Mouse (Mus musculus) midbrain, embryonic 15.5 days (tissue): Measurements from ENCODE around the gene Gm15294. TPM values are rescaled to one million over a fixed set of nuclear protein-coding genes. Genes with fewer than 3 reads are reported as not detected.

Experiments
- ATAC-seq: fragments of 200-750 bp; cut with Nextera tagmentation; replicated peaks from 2 replicates; pipeline ENCODE4 v1.8.0; 2017; ENCODE audit warnings: moderate TSS enrichment
- H3K27ac ChIP-seq: fragments of 300-500 bp; sonication (generic); 2 replicates; pipeline ENCODE4 v1.5.1; 2015; ENCODE audit warnings: mild to moderate bottlenecking, inconsistent platforms
- H3K27me3 ChIP-seq: fragments of 300-500 bp; sonication (generic); replicated peaks from 2 replicates; pipeline ENCODE4 v1.6.1; 2015; ENCODE audit warnings: inconsistent platforms
- H3K36me3 ChIP-seq: fragments of 300-500 bp; sonication (generic); replicated peaks from 2 replicates; pipeline ENCODE4 v1.6.1; 2015; ENCODE audit warnings: inconsistent platforms
- H3K4me1 ChIP-seq: fragments of 300-500 bp; sonication (generic); 2 replicates; pipeline ENCODE4 v1.6.1; 2015; ENCODE audit warnings: inconsistent platforms
- H3K4me2 ChIP-seq: fragments of 300-500 bp; sonication (generic); 2 replicates; pipeline ENCODE4 v1.6.1; 2015; ENCODE audit warnings: inconsistent platforms, mild to moderate bottlenecking, moderate library complexity
- H3K4me3 ChIP-seq: fragments of 300-500 bp; sonication (generic); 2 replicates; pipeline ENCODE4 v1.5.1; 2015; ENCODE audit warnings: mild to moderate bottlenecking, inconsistent platforms
- H3K9ac ChIP-seq: fragments of 300-500 bp; sonication (generic); 2 replicates; pipeline ENCODE4 v1.6.1; 2015; ENCODE audit warnings: mild to moderate bottlenecking, inconsistent platforms
- H3K9me3 ChIP-seq: fragments of 300-500 bp; sonication (generic); 2 replicates; pipeline ENCODE4 v1.6.1; 2016; ENCODE audit warnings: inconsistent platforms
- WGBS: fragments of 180-500 bp; shearing (Covaris S2); methylation state at CpG from one replicate; pipeline ENCODE4 v1.1.7; 2015; ENCODE audit warnings: mixed read lengths; 5-methylcytosine and 5-hydroxymethylcytosine counted together
- polyA plus RNA-seq: library from polyadenylated mRNA; unstranded; fragments of >200 nt; fragmentation: Nextera tagmentation; extraction: Ambion mirVana; gene quantifications from 2 replicates; pipeline ENCODE4 v1.2.1, GENCODE M21; 2015

Gm15294 gene
- polyA plus RNA-seq: not detected in 2 replicates

DNA sequence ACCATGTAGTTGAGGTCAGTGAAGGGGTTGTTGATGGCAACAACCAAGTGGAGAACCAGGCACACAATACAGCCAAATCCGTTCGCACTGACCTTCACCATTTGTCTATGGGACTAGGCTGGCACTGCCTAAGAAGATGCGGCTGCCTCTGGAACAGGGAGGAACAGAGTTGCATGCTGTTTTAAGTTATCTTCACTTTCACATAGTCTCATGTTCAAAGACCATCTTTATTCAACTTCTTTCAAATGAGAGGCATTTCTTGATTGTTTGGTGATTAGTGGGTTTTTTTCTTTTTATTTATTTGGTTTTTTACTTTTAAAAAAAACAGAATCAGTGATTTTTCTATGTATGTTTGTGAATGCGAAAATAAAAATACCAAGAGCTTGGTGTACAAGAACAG, at the start of gene Gm15294:
Gene Gm15294 (minus strand): TSS at position 101 of the 400 bp plus-strand sequence.
- Histone ChIP-seq H3K27me3 (no peaks in the 10 kb centered on the region), H3K36me3 (no peaks in the 10 kb centered on the region), H3K4me3 (no peak within 1 kb of the TSS), H3K4me1 (no peaks in the 10 kb centered on the region), H3K9ac (no peak within 1 kb of the TSS), H3K9me3 (no peaks in the 10 kb centered on the region), H3K4me2 (no peak within 1 kb of the TSS), H3K27ac (no peak within 1 kb of the TSS)
- no peak for ATAC-seq
- WGBS: 91% methylated on average over 4 of the region's 4 CpGs

DNA sequence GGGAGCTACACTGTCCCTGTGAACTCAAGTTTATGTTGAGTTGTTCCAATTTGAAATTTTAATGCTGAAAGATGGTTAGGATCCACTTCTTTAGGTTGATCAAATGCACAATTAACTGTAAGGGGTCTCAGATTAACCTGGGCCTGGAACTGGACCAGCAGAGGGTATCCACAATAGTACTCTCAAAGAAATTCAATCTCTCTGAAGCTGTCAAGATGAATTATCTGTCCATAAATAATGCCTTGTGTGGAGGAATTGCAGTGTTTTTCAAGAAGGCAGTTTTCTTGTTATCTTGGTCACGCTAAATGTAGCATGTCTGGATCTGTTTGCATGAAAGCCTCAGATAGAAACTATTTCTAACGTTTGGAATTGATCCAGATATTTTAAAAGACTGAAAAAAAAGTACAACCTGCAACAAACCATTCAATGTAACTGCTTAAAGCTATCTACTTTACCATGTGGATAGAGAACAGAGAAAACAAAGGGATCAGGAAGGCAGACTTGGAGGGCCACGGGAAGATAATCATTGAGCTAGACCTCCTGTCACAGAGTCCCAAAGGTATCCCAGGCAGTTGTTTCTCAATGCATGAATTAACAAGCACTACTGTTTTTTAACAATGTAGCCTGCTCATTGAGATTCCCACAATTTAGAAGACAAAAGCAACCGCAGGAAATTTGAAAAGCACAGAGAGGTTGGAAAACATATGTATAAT, 9.5 kb upstream of the Gm15294 start:
- no peak for ATAC-seq
- no peak overlapping the region for H3K27ac ChIP-seq
- no peak overlapping the region for H3K9ac ChIP-seq
- WGBS: 40% methylated on average over 4 of the region's 4 CpGs
- 0 out of 2 replicates have a peak, but pooled peaks cover 2% of the 10 kb centered on the region for H3K27me3 ChIP-seq
- H3K4me3 ChIP-seq: no peak overlapping the region
- H3K4me1 ChIP-seq: no peaks in the 10 kb centered on the region
- H3K36me3 ChIP-seq: no peaks in the 10 kb centered on the region
- no peak overlapping the region for H3K4me2 ChIP-seq
- no peaks in the 10 kb centered on the region for H3K9me3 ChIP-seq

DNA sequence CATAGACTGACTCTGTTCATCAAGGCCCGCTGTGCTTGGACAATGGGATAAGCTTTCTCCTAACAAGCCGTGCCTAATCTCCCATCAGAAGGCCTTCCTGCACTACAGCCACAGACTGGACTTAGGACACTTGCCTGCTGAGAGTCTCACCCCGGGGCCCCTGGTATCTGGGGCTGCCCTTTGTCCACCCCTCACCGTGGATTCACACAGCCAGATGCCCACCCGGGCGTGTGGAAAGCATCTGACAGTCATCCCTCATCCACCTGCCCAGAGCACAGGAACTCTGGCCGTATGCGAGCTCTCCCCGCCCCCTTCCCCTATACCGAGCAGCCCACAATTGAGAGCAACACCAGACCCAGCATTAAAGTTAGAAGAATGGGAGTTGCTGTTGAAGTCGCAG, 1.0 kb downstream of the Gm15294 start:
- Histone ChIP-seq H3K4me2 (no peak overlapping the region), H3K9me3 (no peaks in the 10 kb centered on the region), H3K27me3 (no peaks in the 10 kb centered on the region), H3K9ac (no peak overlapping the region), H3K4me1 (no peaks in the 10 kb centered on the region), H3K27ac (no peak overlapping the region), H3K36me3 (no peaks in the 10 kb centered on the region), H3K4me3 (no peak overlapping the region)
- WGBS: 37% methylated on average over 11 of the region's 11 CpGs
- no peak for ATAC-seq

DNA sequence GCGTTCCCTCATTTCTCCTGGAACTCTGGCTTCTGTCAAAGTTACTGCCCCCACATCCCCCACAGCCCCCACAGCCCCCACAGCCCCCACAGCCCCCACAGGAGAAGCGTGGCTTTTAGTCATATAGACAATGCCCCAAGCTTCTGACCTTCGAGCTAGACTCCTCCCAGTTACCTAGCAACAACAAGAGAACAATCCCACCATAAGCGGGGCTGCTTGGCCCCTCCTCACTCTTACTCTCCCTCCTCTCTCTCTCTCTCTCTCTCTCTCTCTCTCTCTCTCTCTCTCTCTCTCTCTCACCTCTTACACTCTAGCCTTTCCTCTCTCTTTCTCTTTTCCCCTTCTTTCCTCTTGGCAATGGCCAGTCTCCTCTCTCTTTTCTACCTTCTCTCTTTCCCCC, 1.4 kb downstream of the Gm15294 start:
- Histone ChIP-seq H3K27ac (no peak overlapping the region), H3K9ac (no peak overlapping the region), H3K9me3 (no peaks in the 10 kb centered on the region), H3K4me2 (no peak overlapping the region), H3K4me1 (no peaks in the 10 kb centered on the region), H3K27me3 (no peaks in the 10 kb centered on the region), H3K36me3 (no peaks in the 10 kb centered on the region), H3K4me3 (no peak overlapping the region)
- ATAC-seq: no peak
- 41% methylated on average over 4 of the region's 4 CpGs for WGBS

DNA sequence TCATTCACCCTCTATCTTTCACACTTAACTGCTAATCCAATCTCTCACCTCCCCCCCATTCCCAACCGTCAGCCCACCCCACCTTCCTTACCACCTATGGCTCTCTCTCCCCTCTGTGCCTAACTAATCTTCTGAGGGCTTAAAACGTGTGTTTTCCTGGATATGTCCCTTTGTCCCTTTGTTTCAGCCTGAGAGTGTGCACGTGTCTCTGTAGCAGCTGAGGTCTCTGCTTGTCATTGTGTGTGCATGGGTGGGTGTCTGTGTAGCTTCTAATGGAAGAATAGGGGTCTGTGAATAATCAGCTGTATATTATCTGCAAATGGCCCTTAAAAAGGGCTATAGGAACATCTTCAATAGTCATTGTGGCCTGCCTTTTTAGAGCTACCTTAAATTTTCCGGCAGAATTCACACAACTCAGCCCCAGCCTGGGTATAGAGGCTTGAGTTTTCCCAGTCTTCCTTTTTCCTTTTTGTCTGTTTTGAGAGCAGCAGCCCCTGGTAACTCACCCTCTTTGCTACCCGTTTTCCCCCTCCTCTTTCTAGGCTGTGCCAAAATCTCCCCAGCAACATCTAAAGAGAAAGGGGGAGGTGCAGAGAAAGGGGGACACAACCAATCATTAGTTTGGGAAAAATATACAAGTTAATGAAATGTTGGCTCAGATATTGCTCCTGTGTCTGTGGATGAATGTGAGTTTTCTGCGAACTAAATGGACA, 19.2 kb downstream of the Gm15294 start:
- 0 out of 2 replicates have a peak overlapping the region, but pooled peaks have one; percentile 17 for H3K27ac ChIP-seq
- WGBS: 24% methylated on average over 6 of the region's 6 CpGs
- no peaks in the 10 kb centered on the region for H3K4me1 ChIP-seq
- H3K4me3 ChIP-seq: no peak overlapping the region
- peak; percentile 63; the same call in 1 of the 2 replicates for ATAC-seq
- H3K9ac ChIP-seq: no peak overlapping the region
- no peaks in the 10 kb centered on the region for H3K9me3 ChIP-seq
- no peaks in the 10 kb centered on the region for H3K36me3 ChIP-seq
- H3K4me2 ChIP-seq: no peak overlapping the region
- H3K27me3 ChIP-seq: 0 out of 2 replicates have a peak, but pooled peaks cover 5% of the 10 kb centered on the region

Other genes with a start within 250 kb of the Gm15294 start
- gene Irs4, start 150.0 kb downstream of the Gm15294 start, polyA plus RNA-seq: 2.7 and 2.9 TPM in 2 replicates